Mouse (Mus musculus): Measurements from ENCODE around the gene Fbxo40.

- TF ChIP-seq CTCF (IDR thresholded peaks at IDR 0.05; ENCODE audit: low read depth) (no peak), EP300 (IDR thresholded peaks at IDR 0.05; ENCODE audit: low read depth) (no peak)
Measured at GRCm38 (mm10) chr16:36921980-36922379, 68.3 kb downstream of the Fbxo40 start.

Measured in heart, postnatal 0 days (tissue).